Mouse (Mus musculus) spleen, adult 2 months (tissue): ENCODE data around the gene Scarb2.

Experiments
- CTCF ChIP-seq: fragments of 200-500 bp; IDR thresholded peaks from 2 replicates; pipeline ENCODE4 v1.5.1; 2011; ENCODE audit warnings: mild to moderate bottlenecking, inconsistent platforms; ENCODE audit not compliant: insufficient read depth, insufficient read length, insufficient replicate concordance; ENCODE audit errors: extremely low read depth
- POLR2A ChIP-seq: fragments of 200-500 bp; IDR thresholded peaks from 2 replicates; pipeline ENCODE4 v1.6.1; 2011; ENCODE audit warnings: low read depth, low read length, inconsistent platforms

DNA sequence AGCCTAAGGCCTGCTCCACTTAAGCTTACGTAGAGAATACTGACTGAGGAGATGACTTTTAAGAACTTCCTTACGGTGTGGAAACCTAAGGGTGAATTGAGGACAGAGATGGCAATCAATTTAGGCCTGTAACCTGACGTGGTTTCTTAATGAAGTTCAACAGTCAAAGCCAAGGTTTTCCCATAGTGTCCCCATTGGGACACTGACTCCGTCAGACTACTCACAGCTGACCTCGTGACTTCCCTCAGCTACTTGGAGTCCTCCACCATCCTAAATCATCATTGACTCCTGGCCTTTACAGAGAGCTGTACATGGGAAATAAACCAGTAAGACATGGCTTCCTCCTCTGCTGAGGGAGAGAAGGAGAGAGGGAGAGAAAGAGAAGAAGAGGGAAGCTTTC is 41.1 kb downstream of the Scarb2 start:
- TF ChIP-seq CTCF (no peak), POLR2A (no peak)
